Mouse (Mus musculus): ENCODE data around the gene Capza2.

DNA sequence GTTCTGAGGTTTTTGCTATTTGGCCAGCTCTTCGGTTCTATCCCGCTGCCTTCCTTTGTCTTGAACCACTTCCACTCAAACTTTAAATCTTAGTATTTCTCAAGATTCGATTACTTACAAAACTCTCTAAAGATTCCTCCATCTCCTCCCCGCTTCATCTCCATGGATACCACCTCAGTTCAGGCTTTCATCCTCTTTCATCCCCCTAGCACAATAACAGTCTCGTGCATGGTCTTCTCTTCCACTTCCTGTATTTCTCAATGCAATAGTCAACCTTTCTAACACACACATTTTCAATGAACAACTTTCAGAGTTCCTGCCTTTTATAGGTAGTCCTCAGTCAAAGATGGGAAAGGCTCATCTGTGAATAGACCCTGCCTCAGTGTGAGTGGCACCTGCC is 36.7 kb upstream of the Capza2 start:
- TF ChIP-seq CTCF (IDR thresholded peaks at IDR 0.05; ENCODE audit: control insufficient read depth, insufficient read depth, low read length) (no peak), POLR2A (IDR thresholded peaks at IDR 0.05; ENCODE audit: borderline replicate concordance, control insufficient read depth, low read depth, low read length) (no peak)
